Mouse (Mus musculus): Measurements from ENCODE around the gene Usp2.

DNA sequence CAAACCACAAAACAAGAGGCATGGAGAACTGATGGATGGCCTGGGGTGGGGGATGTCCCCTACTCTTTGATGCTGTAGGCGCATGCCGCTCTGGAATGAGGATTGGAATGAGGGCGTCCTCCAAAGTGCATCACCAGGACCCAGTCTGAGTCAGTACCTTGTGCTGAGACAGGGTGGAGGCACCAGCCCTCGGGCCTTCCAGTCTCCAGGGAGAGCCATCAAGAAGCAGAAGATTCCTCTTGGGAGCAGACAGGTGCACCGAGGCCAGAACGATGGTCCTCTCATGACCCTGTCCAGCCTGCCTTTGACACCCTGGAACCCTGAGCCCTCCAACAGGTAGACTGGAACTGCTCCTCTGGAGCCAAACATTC, 1.1 kb downstream of the Usp2 start:
- TF ChIP-seq CTCF (IDR thresholded peaks at IDR 0.05; ENCODE audit: low read depth, low read length) (no peak), EP300 (IDR thresholded peaks at IDR 0.05; ENCODE audit: insufficient read depth, low read depth, low read length) (no peak)

Data from ES-Bruce4 (cell line).